Comparison of ENCODE assay signal across 17 mouse cellular contexts in the genomic region with DNA sequence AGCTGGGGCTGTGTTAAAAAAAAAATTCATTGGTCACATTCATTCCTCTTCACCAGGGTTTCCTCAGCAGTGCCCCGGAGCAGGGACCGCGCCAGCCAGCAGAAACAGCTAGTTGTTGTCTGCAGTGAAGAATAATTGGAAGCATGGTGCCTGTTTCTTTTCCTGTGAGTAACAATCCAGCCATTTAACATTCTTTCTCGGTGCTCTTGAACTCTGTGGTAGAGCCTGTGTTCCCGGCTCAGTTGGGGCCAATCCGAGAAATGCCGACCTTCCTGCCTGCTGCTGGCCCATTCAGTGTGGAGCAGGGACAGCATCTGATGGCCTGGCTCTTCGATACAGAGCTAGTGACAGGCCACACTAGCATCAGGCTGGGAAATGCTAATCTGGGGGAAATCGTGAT.
DNase-seq lines count a peak whose midpoint lies in the region; ATAC-seq lines count a peak whose summit lies in the region.
"Had no signal": no experiment of that assay in that cellular context is flagged by ENCODE, and none has a peak within 500 bp of the region (broad histone marks: within the 10 kb centered on the region; RNA-seq: fewer than 3 reads in every experiment).

No protein-coding gene starts in this region.

- no peak for DNase-seq in frontal cortex, postnatal 36 days (ENCODE audit: low spot score in 2 of 2)
- peak; percentile 31 to 35 for DNase-seq in left cerebral cortex, postnatal 10 days (ENCODE audit: extremely low spot score in 1 of 2, low spot score in 2 of 2)
- DNase-seq in left cerebral cortex, postnatal 36 days (ENCODE audit: low spot score in 2 of 2) = no peak
- peak; percentile 94 for DNase-seq in Muller cell, postnatal 12 days (ENCODE audit: inconsistent ontology term)
- peak; percentile 77 for DNase-seq in brain, adult 2 months (ENCODE audit: low read depth, low spot score)
- DNase-seq in c-Kit-positive CD71-positive TER-119-positive erythroid progenitor cells, embryonic 14.5 days (ENCODE audit: low spot score) = no peak
- DNase-seq: adrenal gland, adult 8-10 months; gastrocnemius, postnatal 36 days; kidney, adult 9 months; kidney, postnatal 14 days; liver, postnatal 0 days; thymus, adult 18-20 months; thymus, postnatal 36 days had no signal

- peak; percentile 60 for ATAC-seq in frontal cortex, adult (ENCODE audit: low TSS enrichment)
- ATAC-seq: activated CD4-positive, CD25-positive, alpha-beta regulatory T cell, adult 4 months; forebrain, embryonic 16.5 days; liver, postnatal 0 days; lung, postnatal 0 days had no signal

- intact Hi-C loops in left cerebral cortex, postnatal 10 days (cut with DNase I) = no loop called here
- intact Hi-C loops in left cerebral cortex, postnatal 36 days (cut with DNase I) = no loop called here

Comparison
In these comparisons a context has a peak if more than half of its experiments do, and no peak if none do; other contexts are left out.
1. DNase-seq: peak in left cerebral cortex, postnatal 10 days (2 of 2), Muller cell, postnatal 12 days (single experiment) and brain, adult 2 months (single experiment); none in frontal cortex, postnatal 36 days (0 of 2), left cerebral cortex, postnatal 36 days (0 of 2) and c-Kit-positive CD71-positive TER-119-positive erythroid progenitor cells, embryonic 14.5 days (single experiment).